Mouse (Mus musculus) mouse embryonic stem cell (cell line): ENCODE results near the gene Tssk4.

ENCODE experiments used
- in situ Hi-C, 2 experiments: fragments of 300-500 bp; cut with MboI; formaldehyde crosslinking; loops; 1 replicate in 1 of 2; 3 replicates in 1 of 2; pipeline ENCODE4 v1.14.3; 2019 to 2020; ENCODE audit warnings: low sequenced_read_pairs in 2 of 2, low pct_unique_long_range_greater_than_20kb in 1 of 2, mixed read lengths in 1 of 2; ENCODE audit not compliant: unreplicated experiment in 1 of 2

The Tssk4 gene

DNA sequence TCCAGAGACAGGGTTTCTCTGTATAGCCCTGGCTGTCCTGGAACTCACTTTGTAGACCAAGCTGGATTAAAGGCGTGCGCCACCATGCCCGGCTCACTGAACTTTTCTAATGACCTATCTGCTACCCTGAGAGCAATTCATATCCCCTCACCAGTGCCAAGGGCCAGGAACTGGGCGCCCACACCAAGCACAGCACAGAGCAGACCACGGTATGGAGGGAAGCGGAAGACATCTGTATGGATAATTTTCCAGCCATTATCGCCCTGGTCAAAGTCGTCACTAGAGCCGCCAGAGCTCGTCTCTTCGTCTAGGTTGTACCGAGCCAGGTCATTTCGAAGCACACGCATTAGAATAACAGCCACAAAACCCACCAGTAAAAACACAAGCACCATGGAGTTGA, 9.2 kb upstream of the Tssk4 start:
- in situ Hi-C loops = no loop called here

DNA sequence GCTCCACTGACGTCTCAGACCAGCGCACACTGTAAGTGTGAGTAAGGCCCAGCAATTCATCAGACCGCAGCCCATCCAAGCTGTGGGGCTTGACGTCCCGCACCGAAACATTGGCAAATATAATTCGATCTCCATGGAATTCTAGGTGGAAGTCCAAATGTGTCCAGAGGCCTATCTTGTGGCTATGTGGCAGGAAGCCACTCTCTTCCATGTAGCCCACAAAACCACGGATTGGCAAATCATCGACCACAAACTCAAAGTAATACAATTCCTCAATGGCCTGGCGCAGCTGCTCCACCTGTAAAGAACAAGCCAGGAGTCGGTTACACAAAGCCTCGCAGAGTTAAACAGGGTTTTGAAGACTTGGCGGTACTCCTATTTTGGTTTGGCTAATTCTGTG, 8.7 kb upstream of the Tssk4 start:
- in situ Hi-C loops = no loop called here

DNA sequence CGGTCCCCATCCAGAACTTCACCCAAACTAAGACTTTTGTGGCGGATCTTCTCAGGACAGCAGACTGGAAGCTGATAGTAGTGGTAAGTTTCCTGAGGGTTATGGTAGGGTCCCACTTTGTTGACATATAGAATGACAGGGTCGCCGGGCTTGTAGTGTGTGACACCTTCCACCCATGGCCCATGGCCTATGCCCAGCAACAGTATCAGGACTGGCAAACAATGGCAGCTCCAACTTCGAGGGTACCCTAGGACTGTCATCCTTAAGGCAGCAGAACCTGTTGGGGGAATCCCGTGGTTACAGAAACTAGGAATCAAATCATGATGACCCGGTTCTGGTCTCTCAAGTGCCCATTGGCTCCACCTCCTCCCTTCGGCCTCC, 7.3 kb upstream of the Tssk4 start:
- in situ Hi-C loops = no loop called here

DNA sequence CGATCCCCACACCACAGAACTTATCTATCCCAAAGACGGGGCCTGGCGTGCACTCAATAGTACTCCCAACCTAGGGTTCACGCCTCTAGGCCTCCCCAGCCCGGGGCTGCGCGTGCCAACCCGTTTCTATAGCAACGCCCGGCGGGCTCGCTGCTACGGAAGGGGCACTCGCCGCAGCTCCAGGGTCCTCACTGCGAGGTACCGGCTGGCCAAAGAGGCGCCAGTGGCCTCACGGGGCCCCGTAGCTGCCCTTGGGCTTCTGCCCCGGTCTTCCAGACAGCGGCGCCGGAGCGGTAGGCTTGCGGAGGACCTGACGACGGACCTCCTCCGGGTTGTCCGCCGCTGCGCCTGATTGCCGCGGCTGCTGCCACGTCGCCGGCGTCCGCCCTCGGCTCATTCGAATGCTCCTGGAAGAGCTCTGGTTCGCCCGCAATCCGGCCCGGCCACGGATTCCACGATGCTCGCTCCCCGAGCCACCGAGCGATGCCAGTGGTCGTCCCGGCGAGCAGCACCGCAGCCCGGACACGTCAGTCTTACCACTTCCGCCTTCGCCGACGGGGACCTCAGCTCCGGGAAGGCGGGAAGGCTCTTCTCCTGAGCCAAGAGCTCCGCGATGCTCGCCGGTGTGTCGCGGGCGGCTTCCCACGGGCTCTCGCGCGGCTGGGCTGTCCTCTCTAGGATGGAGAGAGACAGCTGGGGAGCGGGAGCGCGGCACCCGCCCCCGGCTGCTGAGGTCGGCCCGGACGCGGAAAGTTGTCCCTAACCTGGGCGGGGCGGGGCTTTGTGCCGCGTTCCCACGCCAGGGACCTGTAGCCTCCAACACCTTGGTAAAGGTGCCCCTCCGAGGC, 6.7 kb upstream of the Tssk4 start, which contains the start of gene Tm9sf1:
Gene Tm9sf1, minus strand, starts transcription at position 747 of the 848 bp plus-strand sequence.
- in situ Hi-C loops = no loop called here

DNA sequence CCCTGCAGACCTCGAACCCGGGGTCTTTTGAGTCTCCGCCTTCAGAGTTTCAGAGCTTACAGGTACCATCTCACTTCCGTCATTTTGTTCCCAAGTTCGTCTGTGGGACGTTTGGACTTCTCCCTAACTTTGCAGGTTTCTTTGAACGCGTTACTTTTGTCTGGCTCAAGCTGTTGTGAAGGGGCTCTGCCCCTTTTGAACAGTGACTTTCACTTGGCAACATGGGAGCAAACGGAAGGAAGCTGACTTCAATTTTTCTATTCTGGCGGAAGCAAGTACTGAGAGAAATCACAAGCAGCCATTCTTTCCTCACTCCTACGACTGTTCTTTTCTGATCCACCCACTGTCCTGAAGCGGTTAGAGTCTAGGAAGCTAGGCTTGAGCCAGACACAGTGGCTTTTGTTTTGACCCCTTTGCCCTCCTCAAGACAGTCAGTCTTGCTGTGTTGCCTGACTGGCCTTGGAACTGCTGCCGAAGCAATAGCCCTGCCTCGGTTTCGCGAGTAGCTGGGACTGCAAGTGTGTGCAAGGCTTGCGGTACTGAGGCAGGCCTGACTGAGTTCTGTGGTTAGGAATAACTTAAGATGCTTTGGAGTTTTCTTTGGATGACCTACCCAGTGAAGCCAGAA, 5.6 kb upstream of the Tssk4 start:
- in situ Hi-C loops = no loop called here

DNA sequence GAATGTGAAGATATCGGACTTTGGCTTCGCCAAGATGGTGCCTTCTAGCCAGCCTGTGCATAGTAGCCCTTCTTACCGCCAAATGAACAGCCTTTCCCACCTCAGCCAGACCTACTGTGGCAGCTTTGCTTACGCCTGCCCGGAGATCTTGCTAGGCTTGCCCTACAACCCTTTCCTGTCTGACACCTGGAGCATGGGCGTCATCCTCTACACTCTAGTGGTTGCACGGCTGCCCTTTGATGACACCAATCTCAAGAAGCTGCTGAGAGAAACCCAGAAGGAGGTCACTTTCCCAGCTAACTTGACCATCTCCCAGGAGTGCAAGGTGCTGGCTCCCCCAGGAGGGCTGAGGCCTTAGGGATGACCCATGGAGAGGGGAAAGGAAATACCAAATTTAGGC, 1.5 kb downstream of the Tssk4 start:
- in situ Hi-C loops = no loop called here

DNA sequence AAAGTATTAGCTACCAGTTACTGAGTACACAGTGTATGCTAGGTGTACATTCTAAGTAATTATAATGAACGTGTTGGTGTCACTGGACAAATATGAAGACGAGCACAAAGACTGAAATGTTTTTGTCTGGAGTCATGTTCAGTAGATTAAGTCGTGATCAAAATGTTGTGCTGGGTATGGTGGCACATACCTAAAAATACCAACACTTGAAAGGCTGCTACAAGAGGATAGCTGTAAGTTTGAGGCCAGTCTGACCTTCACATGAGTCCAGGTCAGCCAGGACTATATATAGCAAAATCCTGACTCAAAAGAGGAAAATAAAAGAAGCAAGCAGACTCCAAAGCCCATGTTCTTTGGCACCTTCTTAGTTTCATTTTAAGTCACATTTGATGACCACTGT, 7.0 kb downstream of the Tssk4 start:
- in situ Hi-C loops = no loop called here

DNA sequence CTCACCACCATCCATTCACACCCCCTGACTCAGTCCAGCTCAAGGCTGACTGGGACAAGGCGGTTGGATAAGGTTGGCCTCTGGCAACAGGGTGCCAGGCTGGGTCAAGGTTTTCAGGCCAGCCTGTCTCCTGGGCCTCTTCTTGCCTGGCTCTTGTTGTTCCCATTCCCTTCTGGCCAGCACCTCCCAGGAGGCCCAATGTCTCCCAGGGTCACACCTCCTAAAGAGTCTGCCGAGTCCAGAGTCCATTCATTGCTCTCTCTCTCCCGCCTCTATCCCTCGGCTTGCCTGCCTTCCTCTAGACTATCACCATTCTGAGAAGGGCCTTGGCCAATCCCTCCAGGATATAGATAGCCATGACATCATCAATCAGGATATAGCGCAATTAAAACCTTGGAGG, 8.0 kb downstream of the Tssk4 start:
- in situ Hi-C loops = no loop called here

DNA sequence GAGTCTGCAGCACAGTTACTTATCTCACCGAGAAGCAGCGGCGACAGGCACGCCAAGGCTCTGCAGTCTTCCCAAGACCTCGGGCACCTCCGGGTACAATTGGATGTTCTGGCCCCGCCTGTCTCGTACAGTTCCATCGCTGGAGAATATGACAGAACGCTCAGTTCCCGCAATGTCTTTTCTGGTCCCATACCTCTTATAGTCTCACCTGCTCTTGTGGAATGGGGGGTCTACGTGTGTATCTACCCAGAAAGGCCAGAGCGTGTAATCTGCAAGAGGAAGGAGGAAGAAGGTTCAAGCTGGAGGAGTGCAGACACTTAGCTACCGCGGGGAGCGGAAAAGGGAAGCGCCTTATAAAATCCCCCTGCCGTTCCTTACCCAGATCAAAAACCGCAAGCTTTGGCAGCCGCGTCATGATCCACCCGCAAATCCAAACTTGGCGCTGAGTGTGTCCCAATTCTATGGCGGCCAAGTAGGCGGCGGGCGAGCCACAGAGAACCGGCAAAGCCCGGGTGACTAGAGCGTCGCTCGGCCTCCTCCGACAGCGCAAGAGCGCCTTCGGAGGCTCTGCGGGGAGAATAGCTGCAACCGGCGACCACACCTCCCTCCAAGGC, 10.1 kb downstream of the Tssk4 start, which contains the start of gene Mdp1:
Gene Mdp1, minus strand, starts transcription at position 549 of the 614 bp plus-strand sequence.
- in situ Hi-C loops = no loop called here

DNA sequence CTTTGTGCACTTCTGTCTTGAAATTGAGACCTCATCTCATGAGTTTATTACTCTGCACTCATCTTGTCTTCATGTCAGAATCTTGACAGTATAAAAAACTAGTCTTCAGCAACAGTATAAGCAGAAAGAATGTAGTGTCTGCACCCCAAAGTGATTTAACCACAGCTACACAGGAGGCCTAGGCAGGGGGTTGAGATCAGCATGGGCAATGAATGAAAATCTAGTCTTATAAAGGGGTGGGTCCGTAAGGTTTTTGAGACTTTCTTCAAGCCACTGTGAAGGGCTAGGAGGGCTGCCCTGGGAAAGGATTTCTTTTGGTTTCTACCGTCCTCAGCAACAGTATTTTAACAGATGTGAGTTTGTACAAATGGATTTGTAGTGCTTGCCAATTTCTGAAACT, 10.7 kb downstream of the Tssk4 start:
- in situ Hi-C loops = no loop called here

DNA sequence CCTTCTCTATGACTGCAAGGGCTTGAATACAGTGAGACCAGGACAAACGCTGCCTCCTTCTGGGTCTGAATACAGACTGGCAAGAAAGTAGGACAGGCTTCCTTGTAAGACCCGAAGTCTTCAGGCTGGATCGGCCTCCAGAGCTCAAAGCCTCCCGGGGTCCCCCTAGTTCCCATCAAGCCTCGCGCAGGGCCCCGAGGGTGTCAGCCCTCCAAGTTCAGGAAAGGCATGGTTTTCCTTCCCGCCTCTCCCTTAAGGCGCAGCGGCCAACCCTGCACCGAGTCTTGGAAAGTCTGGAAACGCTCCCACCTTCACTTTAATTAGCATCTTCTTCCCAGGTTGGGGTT, 21.5 kb downstream of the Tssk4 start:
- in situ Hi-C loops = no loop called here

DNA sequence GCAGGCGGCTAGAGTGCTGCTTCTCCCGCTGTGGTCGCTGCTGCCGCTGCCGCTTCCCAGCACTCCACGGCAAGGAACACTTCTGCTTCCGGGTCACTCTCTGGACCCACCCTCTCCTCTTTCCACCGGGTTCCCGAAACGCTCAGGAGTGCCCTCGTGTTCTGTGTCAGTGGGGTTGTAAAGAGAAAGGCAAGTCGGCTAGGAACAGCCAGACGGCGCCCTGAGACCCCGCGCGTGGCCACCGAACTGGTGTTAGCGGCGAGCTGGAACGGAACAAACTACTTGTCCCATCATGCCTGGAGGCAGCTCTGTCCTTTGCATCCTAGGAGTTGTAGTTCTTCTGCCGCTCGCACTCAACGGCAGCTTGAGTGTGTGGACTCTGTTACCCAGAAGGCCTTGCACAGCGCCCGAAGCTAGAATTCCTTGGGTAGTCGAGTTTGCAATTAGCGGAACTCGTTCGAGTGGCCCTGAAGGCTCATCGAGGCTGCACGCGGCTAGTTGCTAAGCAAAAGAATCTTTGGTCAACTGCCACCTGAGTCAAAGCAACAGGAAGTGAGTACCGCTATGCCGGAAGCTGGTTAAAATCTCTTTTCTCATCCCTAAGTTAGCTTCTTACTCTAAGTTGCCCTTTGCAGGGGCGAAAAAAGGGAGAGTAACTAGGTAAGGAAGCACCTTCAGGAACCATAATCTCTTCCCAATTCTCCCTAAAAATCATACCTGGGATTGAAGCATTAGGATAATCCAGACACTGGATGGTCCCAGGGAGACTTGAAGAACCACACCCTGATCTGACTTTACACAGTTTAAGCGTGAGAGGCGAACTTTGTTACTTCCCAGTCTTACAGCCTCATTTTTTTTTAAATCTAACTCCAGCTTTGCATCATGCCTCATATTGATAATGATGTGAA, 22.1 kb downstream of the Tssk4 start, which contains the start of the genes Gmpr2 and Nedd8:
Gene Gmpr2, plus strand, starts transcription at position 109 of the 908 bp plus-strand sequence.
Gene Nedd8, minus strand, starts transcription at position 292 of the 908 bp plus-strand sequence.
- in situ Hi-C loops = no loop called here

DNA sequence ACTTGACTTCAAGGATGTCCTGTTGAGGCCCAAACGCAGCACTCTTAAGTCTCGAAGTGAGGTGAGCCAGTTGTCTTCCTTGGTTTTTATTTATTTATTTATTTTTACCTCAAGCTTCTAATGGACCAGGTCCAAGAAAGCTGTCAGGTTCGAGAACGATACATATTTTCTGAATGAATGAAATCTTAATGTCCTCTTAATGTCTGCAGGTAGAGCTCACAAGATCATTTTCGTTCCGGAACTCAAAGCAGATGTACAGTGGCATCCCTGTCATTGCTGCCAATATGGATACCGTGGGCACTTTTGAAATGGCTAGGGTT, 22.7 kb downstream of the Tssk4 start:
- in situ Hi-C loops = no loop called here

DNA sequence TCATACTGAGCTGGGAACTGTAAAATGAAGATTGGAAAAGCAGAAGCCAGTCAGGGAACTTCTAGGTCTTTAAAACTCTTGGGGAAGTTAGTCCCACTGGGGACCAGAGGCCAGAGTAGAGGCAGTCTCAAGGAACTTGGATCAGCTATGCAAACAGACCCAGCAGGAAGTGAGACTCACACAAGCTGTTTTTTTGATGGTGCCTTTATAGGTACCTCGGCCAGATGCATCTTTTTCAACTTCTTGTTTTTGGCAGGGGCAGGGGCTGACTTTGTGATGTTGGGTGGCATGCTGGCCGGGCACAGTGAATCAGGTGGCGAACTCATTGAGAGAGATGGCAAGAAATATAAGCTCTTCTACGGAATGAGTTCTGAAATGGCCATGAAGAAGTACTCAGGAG, 27.6 kb downstream of the Tssk4 start:
- in situ Hi-C loops = no loop called here

DNA sequence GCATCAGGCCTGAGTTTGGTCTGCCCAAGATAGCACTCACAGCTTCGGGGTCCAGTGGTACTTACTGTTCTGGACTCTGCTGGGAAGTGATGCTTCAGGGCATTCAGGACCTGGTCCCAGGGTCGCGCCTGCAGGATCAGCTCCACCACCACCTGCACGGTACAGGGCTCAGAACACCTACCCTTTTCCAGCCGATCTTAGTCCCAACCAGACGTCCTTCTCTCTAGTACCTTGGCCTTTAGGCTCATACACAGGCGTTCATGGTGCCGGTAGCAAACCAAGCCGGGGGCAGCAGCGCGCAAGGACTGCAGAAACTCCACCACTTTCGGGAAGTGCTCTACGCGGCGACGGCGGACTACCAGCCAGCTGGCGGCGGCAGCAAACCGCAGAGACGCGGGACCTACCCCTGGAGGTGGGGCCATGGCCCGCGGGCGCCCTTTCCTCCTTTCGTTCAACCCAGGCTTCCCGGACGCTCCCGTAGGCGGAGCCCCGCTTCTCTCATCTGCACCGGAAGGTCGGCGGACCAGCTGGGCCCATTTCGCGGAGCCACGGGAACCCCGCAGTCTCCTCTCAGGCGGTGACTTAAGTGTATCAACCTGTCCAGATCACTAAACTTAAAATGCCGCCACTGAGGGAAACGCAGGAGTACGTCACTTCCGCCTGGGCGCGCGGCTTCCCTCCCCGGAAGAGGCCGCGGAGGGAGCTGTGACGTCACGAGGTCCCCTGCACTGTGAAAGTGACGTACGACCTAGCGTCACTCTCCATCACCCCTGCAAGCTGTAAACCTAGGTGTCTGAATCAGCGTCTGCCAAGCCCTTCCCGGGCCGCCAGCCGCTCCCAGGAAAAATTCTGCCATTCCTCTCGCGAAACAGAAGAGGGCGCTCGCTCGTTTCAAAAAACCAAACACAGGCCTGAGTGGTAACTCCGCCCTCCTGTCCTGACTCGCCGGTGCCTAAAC, 31.5 kb downstream of the Tssk4 start, which contains the start of gene Tinf2:
Gene Tinf2, minus strand, starts transcription at position 661 of the 958 bp plus-strand sequence.
- in situ Hi-C loops = loop anchor here (5.0 kb wide), 1 partner anchor 61 kb away; no protein-coding TSS in a partner anchor

DNA sequence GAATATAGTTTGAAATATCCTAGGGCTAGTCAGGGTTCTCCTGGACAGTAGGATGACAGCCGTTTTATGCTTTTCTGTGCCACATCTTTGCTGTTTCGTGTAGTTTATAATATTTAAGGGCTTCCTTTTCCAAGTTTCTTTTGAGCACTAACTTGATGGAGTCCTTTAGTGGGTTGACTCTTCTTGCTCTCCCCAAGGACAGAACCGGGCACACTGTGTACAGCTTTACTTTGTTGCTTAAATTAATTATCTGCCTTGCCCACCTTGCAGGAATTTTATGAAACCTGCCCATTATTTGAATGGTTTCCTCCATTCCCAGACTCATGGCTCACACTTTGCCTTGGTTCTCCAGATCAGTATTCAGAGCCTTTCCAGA, 32.1 kb downstream of the Tssk4 start:
- in situ Hi-C loops = loop anchor here (5.0 kb wide), 1 partner anchor 60 kb away; no protein-coding TSS in a partner anchor

DNA sequence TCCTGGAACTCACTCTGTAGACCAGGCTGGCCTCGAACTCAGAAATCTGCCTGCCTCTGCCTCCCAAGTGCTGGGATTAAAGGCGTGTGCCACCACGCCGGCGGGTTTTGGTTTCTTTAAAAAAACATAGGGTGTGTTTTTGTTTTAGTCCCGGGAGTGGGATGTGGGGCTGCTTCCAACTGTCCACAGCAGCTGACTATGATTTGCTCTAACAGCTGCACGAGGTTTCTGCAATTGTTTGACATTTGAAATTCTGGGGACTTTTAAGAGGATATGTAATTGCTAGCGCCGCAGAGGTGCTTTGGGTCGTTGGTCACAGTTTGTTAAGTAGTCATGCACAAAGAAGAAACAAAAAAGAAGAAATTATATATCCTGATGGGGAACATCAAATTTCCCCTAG, 39.4 kb downstream of the Tssk4 start:
- in situ Hi-C loops = no loop called here

DNA sequence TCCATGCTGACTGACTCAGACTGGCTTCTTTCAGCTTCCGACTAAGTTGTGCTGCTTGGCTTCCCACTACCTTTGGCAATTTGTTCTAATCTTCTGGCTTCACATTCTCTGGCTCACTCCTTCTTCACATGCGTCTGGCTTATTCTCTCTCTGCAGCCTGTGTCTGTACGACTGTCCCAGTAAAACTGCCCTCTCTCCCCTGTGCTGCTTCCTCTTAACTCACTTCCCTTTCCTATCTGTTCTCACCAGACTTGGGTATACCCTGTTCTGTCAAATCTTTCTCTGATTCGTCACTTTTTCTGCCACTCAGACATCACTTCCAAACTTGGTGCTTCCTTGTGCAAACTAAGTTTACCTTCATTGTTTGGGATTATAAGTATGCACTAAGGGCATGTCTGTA, 47.2 kb downstream of the Tssk4 start:
- in situ Hi-C loops = no loop called here
